12 mouse cellular contexts compared by ENCODE assay signal in the genomic region with DNA sequence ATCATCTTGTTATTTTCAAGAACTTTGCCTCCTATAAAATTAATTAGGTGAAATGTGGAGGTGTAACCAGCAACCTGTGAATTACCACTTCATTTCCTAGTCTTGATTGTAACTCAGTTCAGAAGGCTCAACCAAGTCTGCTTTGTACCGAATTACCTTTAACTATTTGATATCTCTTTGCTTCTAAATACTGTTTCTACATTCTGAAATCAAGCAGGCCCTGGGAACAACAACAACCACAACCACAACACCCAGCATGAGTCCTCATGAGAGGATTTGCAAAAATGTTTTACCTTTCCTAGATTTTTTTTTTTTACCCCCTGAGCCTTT. TPM values are rescaled to one million over a fixed set of nuclear protein-coding genes. Genes with fewer than 3 reads are reported as not detected.
A peak's percentile ranks its signal among the peaks of the same experiment; 100 is the strongest.
DNase-seq lines count a peak whose midpoint lies in the region; ATAC-seq and TF ChIP-seq lines count a peak whose summit lies in the region.
"Had no signal": no experiment of that assay in that cellular context is flagged by ENCODE, and none has a peak within 500 bp of the region (broad histone marks: within the 10 kb centered on the region; RNA-seq: fewer than 3 reads in every experiment).

No protein-coding gene starts in this region.

- intact Hi-C loops in left cerebral cortex, adult 2 months (cut with DNase I): loop anchor here (5.0 to 10.0 kb wide), 5 partner anchors 59 to 674 kb away; no protein-coding TSS in a partner anchor
- intact Hi-C loops in left cerebral cortex, postnatal 10 days (cut with DNase I): loop anchor here (10.0 kb wide), 3 partner anchors 292 to 1222 kb away; no protein-coding TSS in a partner anchor

- peak overlapping the region; percentile 75 for H3K4me3 ChIP-seq in left cerebral cortex, adult 2 months
- H3K4me3 ChIP-seq in forebrain, embryonic 10.5 days: peak overlapping the region; percentile 75; the same call in 1 of the 2 replicates
- H3K4me3 ChIP-seq in intestine, postnatal 0 days (ENCODE audit: low read depth, low read length): no peak overlapping the region
- H3K4me3 ChIP-seq in neural tube, embryonic 14.5 days (ENCODE audit: low read depth, low read length): peak overlapping the region; percentile 88

- peak overlapping the region; percentile 97 for H3K27ac ChIP-seq in left cerebral cortex, adult 2 months
- H3K27ac ChIP-seq in forebrain, embryonic 10.5 days: peak overlapping the region; percentile 45; the same call in 1 of the 2 replicates
- H3K27ac ChIP-seq in intestine, postnatal 0 days (ENCODE audit: low read depth, low read length): no peak overlapping the region
- H3K27ac ChIP-seq in neural tube, embryonic 14.5 days (ENCODE audit: low read depth, low read length): peak overlapping the region; percentile 86

- 62% methylated on average over 1 of the region's 1 CpGs for WGBS in forebrain, embryonic 10.5 days
- 47% methylated on average over 1 of the region's 1 CpGs for WGBS in intestine, postnatal 0 days
- 24% methylated on average over 1 of the region's 1 CpGs for WGBS in neural tube, embryonic 14.5 days

- no peak for ATAC-seq in intestine, postnatal 0 days
- no peak for ATAC-seq in neural tube, embryonic 14.5 days (ENCODE audit: low read depth)

- H3K9ac ChIP-seq in intestine, postnatal 0 days (ENCODE audit: low read depth, low read length): no peak overlapping the region
- H3K9ac ChIP-seq in neural tube, embryonic 14.5 days (replicated peaks; ENCODE audit: low read depth, low read length): peak overlapping the region; percentile 59

- H3K9me3 ChIP-seq in forebrain, embryonic 10.5 days: no peaks in the 10 kb centered on the region
- no peaks in the 10 kb centered on the region for H3K9me3 ChIP-seq in intestine, postnatal 0 days (ENCODE audit: control insufficient read depth)
- H3K9me3 ChIP-seq in neural tube, embryonic 14.5 days (ENCODE audit: control insufficient read depth, low read length): no peaks in the 10 kb centered on the region

- DNase-seq in left cerebral cortex, adult 2 months (ENCODE audit: extremely low spot score in 1 of 2, low spot score in 2 of 2): no peak
- DNase-seq in left cerebral cortex, postnatal 10 days (ENCODE audit: extremely low spot score in 1 of 2, low spot score in 2 of 2): no peak
- no peak for DNase-seq in forebrain, embryonic 10.5 days (ENCODE audit: extremely low spot score, low spot score)
- DNase-seq in spleen, adult 18-20 months: no peak
- DNase-seq in adrenal gland, adult 18-20 months (ENCODE audit: low spot score in 2 of 2): no peak
- no peak for DNase-seq in ovary, adult 18-20 months (ENCODE audit: low spot score)
- DNase-seq: adrenal gland, postnatal 10 days; cerebellum, postnatal 36 days had no signal

- H3K4me1 ChIP-seq in forebrain, embryonic 10.5 days: peaks cover 62% of the 10 kb centered on the region
- H3K4me1 ChIP-seq in intestine, postnatal 0 days (replicated peaks; ENCODE audit: control insufficient read depth, insufficient read depth, low read length): no peaks in the 10 kb centered on the region
- H3K4me1 ChIP-seq in neural tube, embryonic 14.5 days (ENCODE audit: control insufficient read depth, insufficient read depth, low read length): peaks cover 31% of the 10 kb centered on the region

- H3K4me2 ChIP-seq in intestine, postnatal 0 days (replicated peaks; ENCODE audit: low read depth): peak overlapping the region; percentile 37
- peak overlapping the region; percentile 80 for H3K4me2 ChIP-seq in neural tube, embryonic 14.5 days (ENCODE audit: low read depth, low read length)

- no peak for TF ChIP-seq CTCF in left cerebral cortex, adult 2 months (IDR thresholded peaks at IDR 0.05)
- no peak for TF ChIP-seq CTCF in intestine, postnatal 0 days (IDR thresholded peaks at IDR 0.05; ENCODE audit: low read depth)

- H3K36me3 ChIP-seq in forebrain, embryonic 10.5 days (replicated peaks): peaks cover 31% of the 10 kb centered on the region
- no peaks in the 10 kb centered on the region for H3K36me3 ChIP-seq in intestine, postnatal 0 days (ENCODE audit: control insufficient read depth, insufficient read depth)
- H3K36me3 ChIP-seq in neural tube, embryonic 14.5 days (ENCODE audit: control insufficient read depth, insufficient read depth, low read length): peaks cover 15% of the 10 kb centered on the region

- H3K27me3 ChIP-seq in forebrain, embryonic 10.5 days (ENCODE audit: poor library complexity, severe bottlenecking): peaks cover 49% of the 10 kb centered on the region
- H3K27me3 ChIP-seq in intestine, postnatal 0 days (replicated peaks; ENCODE audit: control insufficient read depth, insufficient read depth, low read length): no peaks in the 10 kb centered on the region
- H3K27me3 ChIP-seq in neural tube, embryonic 14.5 days (ENCODE audit: control insufficient read depth, insufficient read depth, low read length): no peaks in the 10 kb centered on the region

RNA-seq across cellular contexts. Expression of gene Bcl11a, which starts 5.2 kb away (rescaled TPM):
- 100 to 1,000 TPM; 101 to 103 TPM for total RNA-seq in left cerebral cortex, adult 2 months (2021)
- 100 to 1,000 TPM; 142 to 145 TPM for total RNA-seq in left cerebral cortex, postnatal 10 days (2021)
- 37.6 and 44.1 TPM in 2 replicates for polyA plus RNA-seq in forebrain, embryonic 10.5 days (2016; fragmentation: Nextera tagmentation; extraction: Ambion mirVana)
- 5.9 and 6.5 TPM in 2 replicates for polyA plus RNA-seq in intestine, postnatal 0 days (2015; fragmentation: Nextera tagmentation; extraction: Ambion mirVana)
- polyA plus RNA-seq in neural tube, embryonic 14.5 days (2014; fragmentation: Nextera tagmentation; extraction: Ambion mirVana): 143 and 145 TPM in 2 replicates
- 1 to 10 TPM; 3.2 to 3.8 TPM for total RNA-seq in adrenal gland, adult 18-20 months (2021)

RNA-seq across cellular contexts. Expression of gene A830031A19Rik, which starts 8.2 kb away (rescaled TPM):
- total RNA-seq in left cerebral cortex, adult 2 months (2021): 1 to 10 TPM in 1 of 2 experiments, under 1 TPM in 1; 0.82 to 1.4 TPM
- total RNA-seq in left cerebral cortex, postnatal 10 days (2021): under 1 TPM; 0.49 to 0.94 TPM
- polyA plus RNA-seq in forebrain, embryonic 10.5 days (2016; fragmentation: Nextera tagmentation; extraction: Ambion mirVana): not detected in 2 replicates
- not detected in 2 replicates for polyA plus RNA-seq in intestine, postnatal 0 days (2015; fragmentation: Nextera tagmentation; extraction: Ambion mirVana)
- polyA plus RNA-seq in neural tube, embryonic 14.5 days (2014; fragmentation: Nextera tagmentation; extraction: Ambion mirVana): not detected in 2 replicates
- not detected for total RNA-seq in adrenal gland, adult 18-20 months (2021)
- total RNA-seq: adrenal gland, postnatal 10 days; hematopoietic stem cell, adult 5-6 weeks; monocyte, adult 5-6 weeks had no signal

Comparison
In these comparisons a context has a peak if more than half of its experiments do, and no peak if none do; other contexts are left out.
1. RNA of gene Bcl11a, which starts 5.2 kb away (total RNA-seq): 142 to 145 TPM in left cerebral cortex, postnatal 10 days and 101 to 103 TPM in left cerebral cortex, adult 2 months; 3.2 to 3.8 TPM in adrenal gland, adult 18-20 months; every median in the first group is over 10 times any median in the second.